Mouse (Mus musculus): ENCODE data around the gene Lemd2. TPM values are rescaled to one million over a fixed set of nuclear protein-coding genes. Genes with fewer than 3 reads are reported as not detected.

Gene Lemd2
- polyA plus RNA-seq, 1 experiment from 2014 or later, result 12.0 TPM

DNA sequence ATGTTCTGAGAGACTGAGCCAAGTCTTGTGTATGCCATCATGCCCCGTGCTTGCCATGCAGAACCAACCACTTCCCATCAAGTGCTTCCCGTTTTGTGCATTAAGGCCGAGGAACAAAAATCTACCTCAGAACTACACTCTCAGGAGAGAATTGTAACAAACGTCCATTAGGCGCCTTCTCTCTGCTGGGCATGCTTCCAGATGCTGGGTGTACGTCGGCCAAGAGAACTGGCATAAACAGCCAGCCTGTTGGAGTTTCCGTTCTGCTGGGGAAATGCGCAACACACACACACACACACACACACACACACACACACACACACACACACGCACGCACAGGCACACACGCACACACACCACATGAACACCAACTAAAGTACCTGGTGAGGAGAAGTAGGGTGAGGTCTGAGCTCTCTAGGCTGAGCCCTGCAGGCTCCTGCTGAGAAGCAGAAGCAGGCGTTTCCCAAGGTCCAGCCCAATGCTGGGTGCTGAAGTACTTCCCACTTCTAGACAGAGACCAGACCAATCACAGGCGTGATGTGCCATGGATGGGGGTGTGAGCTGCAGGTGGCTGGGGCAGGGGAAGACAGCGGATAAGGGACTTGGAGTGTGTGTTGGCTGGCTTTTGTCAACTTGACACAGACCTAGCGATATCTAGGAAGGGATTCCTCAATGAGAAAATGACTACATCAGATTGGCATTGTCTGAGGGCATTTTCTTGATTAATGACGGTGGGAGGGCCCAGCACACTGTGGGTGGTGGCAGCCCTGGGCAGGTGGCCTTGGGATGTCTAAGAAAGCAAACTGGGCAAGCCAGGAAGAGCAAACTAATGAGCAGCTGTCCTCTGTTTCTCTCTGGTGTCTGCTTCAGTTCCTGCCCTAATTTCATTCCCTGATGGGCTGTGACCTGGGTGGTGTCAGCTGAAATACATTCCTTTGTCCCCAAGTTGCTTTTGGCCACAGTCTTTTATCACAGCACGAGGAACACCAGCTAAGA lies 38.2 kb upstream of the Lemd2 start:
- 76% methylated on average over 16 of the region's 18 CpGs for WGBS
- Histone ChIP-seq H3K36me3 (replicated peaks; ENCODE audit: control insufficient read depth, insufficient read depth, low read depth, low read length) (no peaks in the 10 kb centered on the region), H3K27ac (replicated peaks; ENCODE audit: low read depth, low read length) (no peak overlapping the region), H3K4me1 (ENCODE audit: control insufficient read depth, insufficient read depth, low read length) (no peaks in the 10 kb centered on the region), H3K9ac (replicated peaks; ENCODE audit: low read length) (no peak overlapping the region), H3K9me3 (replicated peaks; ENCODE audit: control insufficient read depth, low read length) (no peaks in the 10 kb centered on the region), H3K4me2 (ENCODE audit: low read depth, low read length) (no peak overlapping the region), H3K27me3 (ENCODE audit: control insufficient read depth, insufficient read depth, low read length) (no peaks in the 10 kb centered on the region), H3K4me3 (ENCODE audit: low read depth, low read length) (no peak overlapping the region)
- DNase-seq (ENCODE audit: low spot score) (no peak), ATAC-seq (replicated peaks; ENCODE audit: insufficient number of reproducible peaks, low FRiP score, low TSS enrichment, low read depth) (no peak)

DNA sequence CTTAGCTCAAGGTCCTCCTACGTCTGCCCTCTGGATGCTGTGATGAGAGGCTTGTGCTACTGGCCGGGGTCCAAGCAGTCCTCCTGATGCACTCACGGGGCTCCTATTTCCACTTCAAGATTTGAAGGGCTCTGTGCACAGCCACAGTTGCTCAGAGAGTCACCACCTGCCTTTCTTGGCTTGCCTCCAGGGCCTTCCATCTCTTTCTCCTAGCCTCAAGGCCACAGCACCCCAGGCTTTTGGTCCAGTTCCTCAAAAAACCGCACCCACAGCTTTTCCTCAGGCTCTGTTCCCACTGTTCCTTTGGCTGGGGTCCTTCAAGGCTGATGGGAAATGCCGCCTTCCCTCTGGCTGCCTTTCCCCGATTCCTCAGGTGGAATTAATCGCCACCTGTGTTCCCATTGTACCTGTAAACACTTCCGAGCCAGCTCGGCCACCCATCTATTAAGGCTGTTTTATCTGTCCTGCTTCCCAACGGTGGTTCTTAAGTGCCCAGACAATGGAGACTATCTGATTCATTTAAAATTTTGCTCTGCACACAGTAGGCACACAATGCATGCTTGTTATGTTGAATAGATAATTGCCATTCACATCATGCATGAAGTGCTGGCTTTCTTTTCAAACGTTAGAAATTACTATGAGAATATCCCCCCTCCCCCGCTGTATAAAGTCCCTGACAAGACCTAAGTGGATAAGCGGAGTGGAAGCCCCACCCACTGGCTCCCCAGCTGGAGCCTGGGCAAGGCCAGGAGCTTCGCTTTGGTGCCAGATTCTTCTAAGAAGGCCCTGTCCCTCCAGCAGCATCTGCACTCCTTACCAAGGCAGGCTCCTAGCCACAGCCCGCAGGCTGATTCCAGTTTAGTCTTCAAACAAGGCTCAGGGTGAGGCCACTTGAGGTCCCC lies 36.5 kb upstream of the Lemd2 start:
- DNase-seq (ENCODE audit: low spot score), result peak; percentile 20
- H3K36me3 ChIP-seq (replicated peaks; ENCODE audit: control insufficient read depth, insufficient read depth, low read depth, low read length), result no peaks in the 10 kb centered on the region
- H3K27me3 ChIP-seq (ENCODE audit: control insufficient read depth, insufficient read depth, low read length), result no peaks in the 10 kb centered on the region
- ATAC-seq (replicated peaks; ENCODE audit: insufficient number of reproducible peaks, low FRiP score, low TSS enrichment, low read depth), result no peak
- 38% methylated on average over 15 of the region's 15 CpGs for WGBS
- H3K27ac ChIP-seq (replicated peaks; ENCODE audit: low read depth, low read length), result no peak overlapping the region
- no peak overlapping the region for H3K4me3 ChIP-seq (ENCODE audit: low read depth, low read length)
- H3K9me3 ChIP-seq (replicated peaks; ENCODE audit: control insufficient read depth, low read length), result no peaks in the 10 kb centered on the region
- H3K4me1 ChIP-seq (ENCODE audit: control insufficient read depth, insufficient read depth, low read length), result no peaks in the 10 kb centered on the region
- H3K4me2 ChIP-seq (ENCODE audit: low read depth, low read length), result no peak overlapping the region
- no peak overlapping the region for H3K9ac ChIP-seq (replicated peaks; ENCODE audit: low read length)

GRCm38 (mm10) chr17:27239941-27240340 lies 35.7 kb upstream of the Lemd2 start:
- H3K4me1 ChIP-seq (ENCODE audit: control insufficient read depth, insufficient read depth, low read length), result no peaks in the 10 kb centered on the region
- 91% methylated on average over 5 of the region's 5 CpGs for WGBS
- DNase-seq (ENCODE audit: low spot score), result no peak
- H3K36me3 ChIP-seq (replicated peaks; ENCODE audit: control insufficient read depth, insufficient read depth, low read depth, low read length), result no peaks in the 10 kb centered on the region
- ATAC-seq (replicated peaks; ENCODE audit: insufficient number of reproducible peaks, low FRiP score, low TSS enrichment, low read depth), result no peak
- no peaks in the 10 kb centered on the region for H3K9me3 ChIP-seq (replicated peaks; ENCODE audit: control insufficient read depth, low read length)
- no peak overlapping the region for H3K27ac ChIP-seq (replicated peaks; ENCODE audit: low read depth, low read length)
- H3K9ac ChIP-seq (replicated peaks; ENCODE audit: low read length), result no peak overlapping the region
- H3K4me2 ChIP-seq (ENCODE audit: low read depth, low read length), result no peak overlapping the region
- no peaks in the 10 kb centered on the region for H3K27me3 ChIP-seq (ENCODE audit: control insufficient read depth, insufficient read depth, low read length)
- H3K4me3 ChIP-seq (ENCODE audit: low read depth, low read length), result no peak overlapping the region

DNA sequence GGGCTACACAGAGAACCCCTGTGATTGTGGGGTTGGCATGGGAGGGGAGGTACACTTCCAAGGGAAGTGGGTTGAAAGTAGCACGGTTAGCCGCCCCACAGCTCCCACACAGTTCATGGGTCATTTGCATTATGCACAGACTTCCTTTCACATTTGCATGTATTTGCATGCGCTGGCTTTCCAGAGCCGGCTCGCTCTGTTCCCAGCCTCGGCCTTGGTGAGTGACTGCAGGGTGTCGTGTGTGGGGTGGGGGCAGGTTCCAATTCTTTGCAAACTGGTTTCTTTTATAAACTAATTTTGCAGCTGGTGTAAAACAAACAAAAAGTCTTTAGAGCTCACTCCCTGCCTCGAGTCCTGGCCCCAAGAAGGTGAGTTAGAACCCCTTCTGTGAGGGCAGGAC lies 34.4 kb upstream of the Lemd2 start:
- Histone ChIP-seq H3K9me3 (replicated peaks; ENCODE audit: control insufficient read depth, low read length) (no peaks in the 10 kb centered on the region), H3K4me3 (ENCODE audit: low read depth, low read length) (no peak overlapping the region), H3K4me2 (ENCODE audit: low read depth, low read length) (no peak overlapping the region), H3K36me3 (replicated peaks; ENCODE audit: control insufficient read depth, insufficient read depth, low read depth, low read length) (no peaks in the 10 kb centered on the region), H3K27me3 (ENCODE audit: control insufficient read depth, insufficient read depth, low read length) (no peaks in the 10 kb centered on the region), H3K27ac (replicated peaks; ENCODE audit: low read depth, low read length) (no peak overlapping the region), H3K9ac (replicated peaks; ENCODE audit: low read length) (no peak overlapping the region), H3K4me1 (ENCODE audit: control insufficient read depth, insufficient read depth, low read length) (no peaks in the 10 kb centered on the region)
- DNase-seq (ENCODE audit: low spot score) (no peak), ATAC-seq (replicated peaks; ENCODE audit: insufficient number of reproducible peaks, low FRiP score, low TSS enrichment, low read depth) (no peak)
- WGBS, result 45% methylated on average over 8 of the region's 8 CpGs

- no peaks in the 10 kb centered on the region for H3K27me3 ChIP-seq (ENCODE audit: control insufficient read depth, insufficient read depth, low read length)
- H3K27ac ChIP-seq (replicated peaks; ENCODE audit: low read depth, low read length), result no peak overlapping the region
- H3K9ac ChIP-seq (replicated peaks; ENCODE audit: low read length), result no peak overlapping the region
- ATAC-seq (replicated peaks; ENCODE audit: insufficient number of reproducible peaks, low FRiP score, low TSS enrichment, low read depth) (no peak), DNase-seq (ENCODE audit: low spot score) (no peak)
- H3K4me2 ChIP-seq (ENCODE audit: low read depth, low read length), result no peak overlapping the region
- H3K9me3 ChIP-seq (replicated peaks; ENCODE audit: control insufficient read depth, low read length), result no peaks in the 10 kb centered on the region
- WGBS, result 82% methylated on average over 8 of the region's 8 CpGs
- no peaks in the 10 kb centered on the region for H3K36me3 ChIP-seq (replicated peaks; ENCODE audit: control insufficient read depth, insufficient read depth, low read depth, low read length)
- H3K4me1 ChIP-seq (ENCODE audit: control insufficient read depth, insufficient read depth, low read length), result no peaks in the 10 kb centered on the region
- no peak overlapping the region for H3K4me3 ChIP-seq (ENCODE audit: low read depth, low read length)
Measured at GRCm38 (mm10) chr17:27237731-27238130, 33.5 kb upstream of the Lemd2 start.

GRCm38 (mm10) chr17:27233298-27233697 lies 29.0 kb upstream of the Lemd2 start:
- ATAC-seq (replicated peaks; ENCODE audit: insufficient number of reproducible peaks, low FRiP score, low TSS enrichment, low read depth), result no peak
- no peak overlapping the region for H3K27ac ChIP-seq (replicated peaks; ENCODE audit: low read depth, low read length)
- H3K9ac ChIP-seq (replicated peaks; ENCODE audit: low read length), result no peak overlapping the region
- no peaks in the 10 kb centered on the region for H3K27me3 ChIP-seq (ENCODE audit: control insufficient read depth, insufficient read depth, low read length)
- WGBS, result 81% methylated on average over 7 of the region's 7 CpGs
- no peak for DNase-seq (ENCODE audit: low spot score)
- no peak overlapping the region for H3K4me2 ChIP-seq (ENCODE audit: low read depth, low read length)
- H3K36me3 ChIP-seq (replicated peaks; ENCODE audit: control insufficient read depth, insufficient read depth, low read depth, low read length), result no peaks in the 10 kb centered on the region
- no peaks in the 10 kb centered on the region for H3K4me1 ChIP-seq (ENCODE audit: control insufficient read depth, insufficient read depth, low read length)
- no peak overlapping the region for H3K4me3 ChIP-seq (ENCODE audit: low read depth, low read length)
- no peaks in the 10 kb centered on the region for H3K9me3 ChIP-seq (replicated peaks; ENCODE audit: control insufficient read depth, low read length)

GRCm38 (mm10) chr17:27232176-27232575 lies 27.9 kb upstream of the Lemd2 start:
- no peak overlapping the region for H3K4me3 ChIP-seq (ENCODE audit: low read depth, low read length)

More at GRCm38 (mm10) chr17:27232176-27232575, 27.9 kb upstream of the Lemd2 start:
- H3K9me3 ChIP-seq (replicated peaks; ENCODE audit: control insufficient read depth, low read length), result no peaks in the 10 kb centered on the region
- no peaks in the 10 kb centered on the region for H3K36me3 ChIP-seq (replicated peaks; ENCODE audit: control insufficient read depth, insufficient read depth, low read depth, low read length)
- DNase-seq (ENCODE audit: low spot score) (no peak), ATAC-seq (replicated peaks; ENCODE audit: insufficient number of reproducible peaks, low FRiP score, low TSS enrichment, low read depth) (no peak)
- H3K4me2 ChIP-seq (ENCODE audit: low read depth, low read length), result no peak overlapping the region
- H3K27me3 ChIP-seq (ENCODE audit: control insufficient read depth, insufficient read depth, low read length), result no peaks in the 10 kb centered on the region
- H3K27ac ChIP-seq (replicated peaks; ENCODE audit: low read depth, low read length), result no peak overlapping the region
- H3K4me1 ChIP-seq (ENCODE audit: control insufficient read depth, insufficient read depth, low read length), result no peaks in the 10 kb centered on the region
- H3K9ac ChIP-seq (replicated peaks; ENCODE audit: low read length), result no peak overlapping the region
- WGBS, result 90% methylated on average over 3 of the region's 3 CpGs

Measured in embryonic facial prominence, embryonic 11.5 days (tissue).